Mouse (Mus musculus): ENCODE measurements around the gene Adgrl2. TPM values are rescaled to one million over a fixed set of nuclear protein-coding genes. Genes with fewer than 3 reads are reported as not detected.

Gene Adgrl2
- polyA plus RNA-seq, 1 experiment from 2014 or later: 124 TPM

GRCm38 (mm10) chr3:148989818-148990530 is 381 bp downstream of the Adgrl2 start:
- ATAC-seq (ENCODE audit: low FRiP score): peak; percentile 71
- peaks cover 19% of the 10 kb centered on the region for H3K4me1 ChIP-seq (ENCODE audit: control insufficient read depth, insufficient read depth, low read length)

DNA sequence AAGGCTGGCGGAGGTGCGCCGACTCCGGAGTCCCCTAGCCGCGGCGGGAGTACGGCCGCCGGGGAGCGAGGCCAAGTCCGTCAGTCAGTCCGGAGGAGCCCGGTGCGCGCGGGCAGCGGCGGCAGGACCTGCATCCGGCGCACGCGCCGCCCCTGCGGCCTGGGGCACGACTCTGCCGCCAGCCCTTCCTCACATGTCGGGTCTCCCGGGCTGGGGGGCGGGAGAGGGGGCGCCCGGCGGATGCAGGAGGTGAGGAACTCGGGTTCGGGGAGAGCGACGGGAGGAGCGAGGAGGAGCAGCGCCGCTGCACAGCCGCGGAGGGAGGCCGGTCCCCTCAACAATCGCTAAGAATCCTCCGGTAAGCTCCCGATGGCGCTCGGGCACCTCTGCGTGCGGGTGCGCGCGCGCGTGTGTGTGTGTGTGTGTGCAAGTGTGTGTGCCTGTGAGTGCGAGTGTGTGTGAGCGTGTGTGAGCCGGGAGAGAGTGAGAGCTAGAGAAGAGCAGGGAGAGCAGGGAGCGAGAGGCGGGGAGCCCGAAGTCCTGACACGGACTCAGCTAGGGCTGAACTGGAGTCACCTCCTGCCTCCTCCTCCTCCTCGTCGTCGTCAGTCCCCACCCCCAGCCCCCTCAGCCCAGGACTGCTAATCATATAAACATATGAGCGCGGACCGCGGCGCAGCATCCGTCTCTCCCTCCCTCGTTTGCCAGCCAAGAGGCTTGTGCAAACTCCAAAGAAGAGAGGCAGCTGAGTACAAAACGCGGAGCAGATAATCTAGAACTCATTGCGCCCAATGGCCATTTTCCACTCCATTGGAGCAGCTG is 1.1 kb downstream of the Adgrl2 start:
- Histone ChIP-seq H3K27ac (ENCODE audit: low read depth, low read length) (peak overlapping the region; percentile 99), H3K27me3 (ENCODE audit: control insufficient read depth, insufficient read depth, low read length) (no peaks in the 10 kb centered on the region), H3K9ac (ENCODE audit: low read length) (peak overlapping the region; percentile 95), H3K4me2 (peak overlapping the region; percentile 69), H3K36me3 (ENCODE audit: control insufficient read depth, insufficient read depth, low read length) (no peaks in the 10 kb centered on the region), H3K4me1 (ENCODE audit: control insufficient read depth, insufficient read depth, low read length) (peaks cover 24% of the 10 kb centered on the region), H3K4me3 (ENCODE audit: low read depth, low read length) (peak overlapping the region; percentile 98), H3K9me3 (ENCODE audit: control insufficient read depth, low read length) (no peaks in the 10 kb centered on the region)
- WGBS: under 1% methylated on average over 74 of the region's 75 CpGs
- DNase-seq (ENCODE audit: low spot score, missing footprints) (peak; percentile 99), ATAC-seq (ENCODE audit: low FRiP score) (peak; percentile 82)

More at GRCm38 (mm10) chr3:148989818-148990530, 381 bp downstream of the Adgrl2 start:
- H3K4me2 ChIP-seq: peak overlapping the region; percentile 69
- peak overlapping the region; percentile 98 for H3K4me3 ChIP-seq (ENCODE audit: low read depth, low read length)
- H3K27me3 ChIP-seq (ENCODE audit: control insufficient read depth, insufficient read depth, low read length): no peaks in the 10 kb centered on the region
- no peaks in the 10 kb centered on the region for H3K36me3 ChIP-seq (ENCODE audit: control insufficient read depth, insufficient read depth, low read length)
- H3K9me3 ChIP-seq (ENCODE audit: control insufficient read depth, low read length): no peaks in the 10 kb centered on the region
- peak overlapping the region; percentile 99 for H3K27ac ChIP-seq (ENCODE audit: low read depth, low read length)
- under 1% methylated on average over 49 of the region's 68 CpGs for WGBS
- H3K9ac ChIP-seq (ENCODE audit: low read length): peak overlapping the region; percentile 95
- DNase-seq (ENCODE audit: low spot score, missing footprints): peak; percentile 97

- H3K27me3 ChIP-seq (ENCODE audit: control insufficient read depth, insufficient read depth, low read length): no peaks in the 10 kb centered on the region
- H3K4me1 ChIP-seq (ENCODE audit: control insufficient read depth, insufficient read depth, low read length): peaks cover 30% of the 10 kb centered on the region
- ATAC-seq (ENCODE audit: low FRiP score) (no peak), DNase-seq (ENCODE audit: low spot score, missing footprints) (peak; percentile 97)
- 0% methylated on average over 65 of the region's 84 CpGs for WGBS
- peak overlapping the region; percentile 98 for H3K4me3 ChIP-seq (ENCODE audit: low read depth, low read length)
- peak overlapping the region; percentile 99 for H3K27ac ChIP-seq (ENCODE audit: low read depth, low read length)
- H3K36me3 ChIP-seq (ENCODE audit: control insufficient read depth, insufficient read depth, low read length): no peaks in the 10 kb centered on the region
- no peaks in the 10 kb centered on the region for H3K9me3 ChIP-seq (ENCODE audit: control insufficient read depth, low read length)
- H3K9ac ChIP-seq (ENCODE audit: low read length): peak overlapping the region; percentile 95
- peak overlapping the region; percentile 69 for H3K4me2 ChIP-seq
Observed at GRCm38 (mm10) chr3:148988293-148988995, 1.9 kb downstream of the Adgrl2 start.

DNA sequence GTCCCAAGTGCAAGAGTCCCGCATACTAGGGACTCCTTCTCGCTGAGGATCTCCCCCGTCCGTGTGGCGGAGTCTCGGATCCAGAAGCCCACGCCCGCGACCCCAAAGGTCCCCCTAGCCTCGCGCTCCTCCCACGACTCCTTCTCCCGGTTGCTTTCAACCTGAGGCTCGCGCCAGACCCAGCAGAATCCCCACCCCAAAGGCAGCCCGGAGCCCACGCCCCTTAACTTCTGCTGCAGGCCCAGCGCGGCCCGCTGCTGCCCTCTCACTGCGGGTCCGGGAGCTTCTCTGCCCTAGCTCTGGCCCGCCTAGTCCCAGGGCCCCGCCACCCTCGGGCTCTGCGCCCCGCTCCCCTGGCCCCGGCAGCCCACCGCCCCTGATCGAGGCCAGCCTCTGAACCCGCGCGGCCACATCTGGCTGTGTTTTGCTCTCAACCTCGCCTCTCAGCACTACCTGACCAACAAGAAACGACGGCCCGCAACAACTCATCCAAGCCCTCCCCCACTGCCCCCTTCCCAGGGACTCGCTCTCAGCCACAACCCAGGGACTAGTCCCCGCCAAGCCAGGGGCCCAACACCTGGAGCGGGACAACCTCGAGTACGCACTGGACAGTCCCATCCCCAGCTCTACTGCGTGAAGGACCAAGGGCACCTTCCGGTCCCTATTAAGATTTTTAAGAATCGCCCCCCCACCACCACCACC is 2.6 kb downstream of the Adgrl2 start:
- H3K9ac ChIP-seq (ENCODE audit: low read length): peak overlapping the region; percentile 95
- peaks cover 30% of the 10 kb centered on the region for H3K4me1 ChIP-seq (ENCODE audit: control insufficient read depth, insufficient read depth, low read length)
- DNase-seq (ENCODE audit: low spot score, missing footprints) (peak; percentile 97), ATAC-seq (ENCODE audit: low FRiP score) (peak; percentile 57)
- H3K4me3 ChIP-seq (ENCODE audit: low read depth, low read length): peak overlapping the region; percentile 98
- under 1% methylated on average over 45 of the region's 45 CpGs for WGBS
- peak overlapping the region; percentile 99 for H3K27ac ChIP-seq (ENCODE audit: low read depth, low read length)
- H3K9me3 ChIP-seq (ENCODE audit: control insufficient read depth, low read length): no peaks in the 10 kb centered on the region
- peak overlapping the region; percentile 69 for H3K4me2 ChIP-seq
- H3K36me3 ChIP-seq (ENCODE audit: control insufficient read depth, insufficient read depth, low read length): no peaks in the 10 kb centered on the region
- H3K27me3 ChIP-seq (ENCODE audit: control insufficient read depth, insufficient read depth, low read length): no peaks in the 10 kb centered on the region

DNA sequence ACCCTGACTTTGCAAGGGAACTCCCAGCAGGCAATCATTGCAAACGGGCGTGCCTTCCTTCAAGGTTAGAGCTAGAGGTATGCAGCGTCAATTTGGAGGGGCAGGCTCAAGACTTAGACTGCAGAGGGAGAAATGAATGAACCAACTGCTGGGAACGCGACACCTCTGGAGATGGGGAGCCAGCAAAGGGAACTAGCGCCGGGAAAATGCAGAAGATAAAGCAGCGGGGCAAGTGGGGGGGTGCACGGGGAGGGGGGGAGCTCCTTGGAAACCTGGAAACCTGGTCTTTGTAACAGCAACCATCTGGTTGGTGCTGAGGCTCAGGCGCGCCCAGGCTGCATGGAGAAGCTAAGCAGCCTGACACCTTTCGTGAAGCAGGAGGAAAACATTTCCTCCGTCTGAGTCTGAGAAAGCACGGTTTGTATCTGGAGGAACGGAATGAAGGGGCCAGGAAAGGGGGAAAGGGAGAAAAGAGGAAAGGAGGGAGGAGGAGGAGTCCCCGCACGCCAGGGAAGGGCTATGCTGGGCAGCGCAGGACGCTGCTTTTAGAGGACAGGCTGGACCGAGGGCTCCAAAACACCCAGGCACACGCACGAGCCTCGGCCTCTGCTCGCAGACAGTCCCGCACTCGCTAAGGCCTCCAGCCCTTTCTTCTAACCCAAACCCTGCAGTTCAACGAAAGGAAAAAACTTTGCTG is 3.3 kb downstream of the Adgrl2 start:
- peak overlapping the region; percentile 98 for H3K4me3 ChIP-seq (ENCODE audit: low read depth, low read length)
- H3K36me3 ChIP-seq (ENCODE audit: control insufficient read depth, insufficient read depth, low read length): no peaks in the 10 kb centered on the region
- no peaks in the 10 kb centered on the region for H3K27me3 ChIP-seq (ENCODE audit: control insufficient read depth, insufficient read depth, low read length)
- no peaks in the 10 kb centered on the region for H3K9me3 ChIP-seq (ENCODE audit: control insufficient read depth, low read length)
- H3K4me1 ChIP-seq (ENCODE audit: control insufficient read depth, insufficient read depth, low read length): peaks cover 30% of the 10 kb centered on the region
- WGBS: under 1% methylated on average over 27 of the region's 27 CpGs
- H3K27ac ChIP-seq (ENCODE audit: low read depth, low read length): peak overlapping the region; percentile 99
- peak overlapping the region; percentile 69 for H3K4me2 ChIP-seq
- peak overlapping the region; percentile 95 for H3K9ac ChIP-seq (ENCODE audit: low read length)
- ATAC-seq (ENCODE audit: low FRiP score): peak; percentile 9; the same call in 1 of the 2 replicates
- DNase-seq (ENCODE audit: low spot score, missing footprints): peak; percentile 97

DNA sequence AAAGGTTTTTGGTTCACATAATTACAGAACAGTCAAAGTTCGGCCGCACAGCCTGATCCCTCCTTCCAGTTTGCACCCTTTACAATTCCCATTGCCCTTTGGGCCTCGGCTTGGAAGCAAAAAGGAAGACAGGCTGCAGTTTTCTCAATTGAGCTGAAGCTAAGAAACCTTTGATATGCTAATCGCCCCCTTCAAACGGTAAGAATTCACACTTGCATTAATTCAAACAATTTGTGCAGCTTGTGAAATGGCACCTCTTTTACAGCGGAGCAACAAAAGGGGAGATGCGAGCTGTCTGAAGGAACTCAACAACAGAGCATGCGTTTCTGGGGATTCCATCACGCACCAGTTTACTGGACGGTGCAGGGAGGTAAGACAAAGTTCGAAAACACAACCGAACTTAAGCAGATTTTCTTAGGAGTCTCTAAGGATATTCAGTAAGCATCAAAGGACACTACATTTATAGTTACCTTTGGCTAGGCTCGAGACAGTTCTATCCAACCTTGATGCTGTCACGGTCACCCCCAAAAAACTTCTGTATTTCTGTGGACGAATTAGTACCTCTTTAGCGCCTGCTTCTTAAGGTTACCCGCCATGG is 4.0 kb downstream of the Adgrl2 start:
- no peaks in the 10 kb centered on the region for H3K9me3 ChIP-seq (ENCODE audit: control insufficient read depth, low read length)
- H3K27me3 ChIP-seq (ENCODE audit: control insufficient read depth, insufficient read depth, low read length): no peaks in the 10 kb centered on the region
- peak overlapping the region; percentile 98 for H3K4me3 ChIP-seq (ENCODE audit: low read depth, low read length)
- peaks cover 28% of the 10 kb centered on the region for H3K4me1 ChIP-seq (ENCODE audit: control insufficient read depth, insufficient read depth, low read length)
- peak overlapping the region; percentile 99 for H3K27ac ChIP-seq (ENCODE audit: low read depth, low read length)
- DNase-seq (ENCODE audit: low spot score, missing footprints): peak; percentile 94
- WGBS: under 1% methylated on average over 17 of the region's 17 CpGs
- H3K9ac ChIP-seq (ENCODE audit: low read length): peak overlapping the region; percentile 95
- peak overlapping the region; percentile 69 for H3K4me2 ChIP-seq
- no peaks in the 10 kb centered on the region for H3K36me3 ChIP-seq (ENCODE audit: control insufficient read depth, insufficient read depth, low read length)
- 0 out of 2 replicates have a peak, but pooled peaks have one; percentile 0 for ATAC-seq (ENCODE audit: low FRiP score)

GRCm38 (mm10) chr3:148984326-148984725 is 6.0 kb downstream of the Adgrl2 start:
- H3K27me3 ChIP-seq (ENCODE audit: control insufficient read depth, insufficient read depth, low read length): no peaks in the 10 kb centered on the region
- 51% methylated on average over 6 of the region's 6 CpGs for WGBS
- peak overlapping the region; percentile 8; the same call in 1 of the 2 replicates for H3K4me3 ChIP-seq (ENCODE audit: low read depth, low read length)
- H3K4me1 ChIP-seq (ENCODE audit: control insufficient read depth, insufficient read depth, low read length): peaks cover 24% of the 10 kb centered on the region
- peak overlapping the region; percentile 69 for H3K4me2 ChIP-seq
- no peak overlapping the region; the same call in 1 of the 2 replicates for H3K9ac ChIP-seq (ENCODE audit: low read length)
- DNase-seq (ENCODE audit: low spot score, missing footprints): no peak
- no peak for ATAC-seq (ENCODE audit: low FRiP score)
- no peaks in the 10 kb centered on the region for H3K36me3 ChIP-seq (ENCODE audit: control insufficient read depth, insufficient read depth, low read length)
- H3K9me3 ChIP-seq (ENCODE audit: control insufficient read depth, low read length): no peaks in the 10 kb centered on the region
- no peak overlapping the region for H3K27ac ChIP-seq (ENCODE audit: low read depth, low read length)

- 90% methylated on average over 4 of the region's 4 CpGs for WGBS
- Histone ChIP-seq H3K27me3 (ENCODE audit: control insufficient read depth, insufficient read depth, low read length) (no peaks in the 10 kb centered on the region), H3K9me3 (ENCODE audit: control insufficient read depth, low read length) (no peaks in the 10 kb centered on the region), H3K4me2 (no peak overlapping the region), H3K4me3 (ENCODE audit: low read depth, low read length) (no peak overlapping the region), H3K36me3 (ENCODE audit: control insufficient read depth, insufficient read depth, low read length) (no peaks in the 10 kb centered on the region), H3K4me1 (ENCODE audit: control insufficient read depth, insufficient read depth, low read length) (peaks cover 38% of the 10 kb centered on the region), H3K9ac (ENCODE audit: low read length) (no peak overlapping the region), H3K27ac (ENCODE audit: low read depth, low read length) (no peak overlapping the region)
- ATAC-seq (ENCODE audit: low FRiP score) (no peak), DNase-seq (ENCODE audit: low spot score, missing footprints) (no peak)
Observed at GRCm38 (mm10) chr3:148982370-148982769, 8.0 kb downstream of the Adgrl2 start.

Data from midbrain, embryonic 11.5 days (tissue).